Mouse (Mus musculus) spleen, adult 2 months (tissue): ENCODE results near the gene Crtc3.

Experiments
- CTCF ChIP-seq: fragments of 200-500 bp; IDR thresholded peaks from 2 replicates; pipeline ENCODE4 v1.5.1; 2011; ENCODE audit warnings: mild to moderate bottlenecking, inconsistent platforms; ENCODE audit not compliant: insufficient read depth, insufficient read length, insufficient replicate concordance; ENCODE audit errors: extremely low read depth
- POLR2A ChIP-seq: fragments of 200-500 bp; IDR thresholded peaks from 2 replicates; pipeline ENCODE4 v1.6.1; 2011; ENCODE audit warnings: low read depth, low read length, inconsistent platforms

DNA sequence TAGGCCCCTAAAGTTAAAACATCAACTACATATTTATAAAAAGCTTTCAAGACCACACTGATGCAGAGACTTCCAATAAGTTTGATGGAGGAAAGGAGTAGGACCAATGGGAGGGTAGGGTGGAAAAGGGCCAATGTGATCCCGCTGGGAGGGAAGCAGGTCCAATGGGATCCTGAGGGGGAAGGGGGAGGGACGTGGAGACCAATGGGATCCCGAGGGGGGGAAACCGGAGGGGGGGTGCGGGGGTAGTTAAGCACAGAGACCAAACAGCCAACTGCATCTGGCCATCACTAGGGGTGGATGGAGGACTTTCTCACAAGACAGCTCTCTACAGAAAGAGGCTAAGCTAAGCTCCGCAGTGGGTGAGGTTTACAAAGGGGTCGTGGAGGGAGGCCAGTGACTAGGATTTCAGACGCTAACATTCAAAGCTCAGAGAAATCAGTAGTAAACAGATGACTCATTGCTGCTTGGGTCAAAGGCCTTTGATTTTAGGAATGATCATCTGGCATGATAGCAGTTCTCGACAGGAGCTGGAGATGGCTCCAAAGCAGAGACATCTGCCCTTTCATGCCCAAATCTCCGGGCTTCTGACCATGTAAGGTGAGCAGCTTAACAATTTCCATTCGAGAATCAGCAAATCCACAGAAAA, 83.6 kb downstream of the Crtc3 start:
- TF ChIP-seq POLR2A = no peak
- no peak for TF ChIP-seq CTCF
